Mouse (Mus musculus) cerebellum, adult 2 months (tissue): ENCODE results near the gene Ctrc. TPM values are rescaled to one million over a fixed set of nuclear protein-coding genes. Genes with fewer than 3 reads are reported as not detected.
A peak's percentile ranks its signal among the peaks of the same experiment; 100 is the strongest.

ENCODE experiments used
- DNase-seq, 2 experiments: peaks; one replicate each; pipeline ENCODE4 v3.0.0; 2021
- H3K27ac ChIP-seq: fragments of 200-500 bp; 2 replicates; pipeline ENCODE4 v1.5.1; 2012; ENCODE audit warnings: low read length, control low read depth, inconsistent platforms; ENCODE audit not compliant: insufficient read depth
- H3K27me3 ChIP-seq: fragments of 200-500 bp; 2 replicates; pipeline ENCODE4 v1.6.1; 2012; ENCODE audit warnings: inconsistent platforms, mild to moderate bottlenecking, low read length, moderate library complexity; ENCODE audit not compliant: control insufficient read depth, insufficient read depth
- H3K4me1 ChIP-seq: fragments of 200-500 bp; 2 replicates; pipeline ENCODE4 v1.6.1; 2011; ENCODE audit warnings: low read length; ENCODE audit not compliant: control insufficient read depth, insufficient read depth
- H3K4me3 ChIP-seq: fragments of 200-500 bp; replicated peaks from 2 replicates; pipeline ENCODE3; 2011; ENCODE audit warnings: mild to moderate bottlenecking, low read depth, low read length, control low read depth; ENCODE audit not compliant: insufficient read depth
- CTCF ChIP-seq: fragments of 200-500 bp; IDR thresholded peaks from 2 replicates; pipeline ENCODE4 v1.5.1; 2011; ENCODE audit warnings: low read depth, mild to moderate bottlenecking, control low read depth, low read length, moderate library complexity, borderline replicate concordance; ENCODE audit not compliant: insufficient read depth
- POLR2A ChIP-seq: fragments of 200-500 bp; IDR thresholded peaks from 2 replicates; pipeline ENCODE4 v1.6.1; 2011; ENCODE audit warnings: low read length, control low read depth, borderline replicate concordance; ENCODE audit not compliant: insufficient read depth
- WGBS: fragments of 180-500 bp; shearing (Covaris S2); methylation state at CpG from one replicate; pipeline ENCODE4 v1.1.7; 2018; 5-methylcytosine and 5-hydroxymethylcytosine counted together
- polyA plus RNA-seq: library from polyadenylated mRNA; depleted of rRNA; stranded (reverse); fragments of >200 nt; gene quantifications from 2 replicates; pipeline ENCODE4 v1.2.3, GENCODE M21; 2012

The Ctrc gene
- polyA plus RNA-seq, 1 experiment: not detected

- H3K4me3 ChIP-seq: no peak overlapping the region
- no peaks in the 10 kb centered on the region for H3K27me3 ChIP-seq
- peak in 1 of 2 experiments; percentile 16 for DNase-seq
- peaks cover 4% of the 10 kb centered on the region; the same call in 1 of the 2 replicates for H3K4me1 ChIP-seq
- H3K27ac ChIP-seq: no peak overlapping the region
- 55% methylated on average over 7 of the region's 7 CpGs for WGBS
- TF ChIP-seq CTCF (no peak), POLR2A (no peak)
These were observed 49.8 kb downstream of the Ctrc start for GRCm38 (mm10) chr4:141796356-141796755.

- WGBS: 4% methylated on average over 5 of the region's 5 CpGs
- Histone ChIP-seq H3K27me3 (no peaks in the 10 kb centered on the region), H3K27ac (peak overlapping the region; percentile 25; the same call in 1 of the 2 replicates), H3K4me3 (peak overlapping the region; percentile 76), H3K4me1 (peaks cover 4% of the 10 kb centered on the region; the same call in 1 of the 2 replicates)
- DNase-seq: no peak
- TF ChIP-seq POLR2A: no peak
- TF ChIP-seq CTCF: no peak
These were observed 52.0 kb downstream of the Ctrc start for GRCm38 (mm10) chr4:141794152-141794535.

GRCm38 (mm10) chr4:141793282-141794151, 52.6 kb downstream of the Ctrc start, which contains the start of gene Casp9:
Gene Casp9 (plus strand): TSS chr4:141793612.
- TF ChIP-seq POLR2A: peak; percentile 65; the same call in 1 of the 2 replicates
- TF ChIP-seq CTCF: no peak
- Histone ChIP-seq H3K4me1 (peaks cover 4% of the 10 kb centered on the region; the same call in 1 of the 2 replicates), H3K27ac (peak within 1 kb of the TSS; percentile 49), H3K27me3 (no peaks in the 10 kb centered on the region), H3K4me3 (peak within 1 kb of the TSS; percentile 76)
- peak; percentile 96 to 98 for DNase-seq
- 1% methylated on average over 72 of the region's 80 CpGs for WGBS

- no peaks in the 10 kb centered on the region for H3K27me3 ChIP-seq
- H3K27ac ChIP-seq: peak overlapping the region; percentile 49
- peak overlapping the region; percentile 76 for H3K4me3 ChIP-seq
- H3K4me1 ChIP-seq: peaks cover 4% of the 10 kb centered on the region; the same call in 1 of the 2 replicates
- WGBS: 9% methylated on average over 10 of the region's 10 CpGs
- DNase-seq: no peak
- no peak for TF ChIP-seq POLR2A
- TF ChIP-seq CTCF: no peak
These were observed 53.4 kb downstream of the Ctrc start for GRCm38 (mm10) chr4:141792554-141793281.

- Histone ChIP-seq H3K27me3 (no peaks in the 10 kb centered on the region), H3K4me1 (peaks cover 4% of the 10 kb centered on the region; the same call in 1 of the 2 replicates), H3K4me3 (no peak overlapping the region), H3K27ac (no peak overlapping the region)
- peak; percentile 44 to 77 for DNase-seq
- WGBS: 34% methylated on average over 8 of the region's 8 CpGs
- TF ChIP-seq CTCF (no peak), POLR2A (no peak)
These were observed 54.2 kb downstream of the Ctrc start for GRCm38 (mm10) chr4:141791951-141792350.

- no peak for TF ChIP-seq POLR2A
- TF ChIP-seq CTCF: no peak
- Histone ChIP-seq H3K4me3 (no peak overlapping the region), H3K27ac (no peak overlapping the region), H3K4me1 (peaks cover 4% of the 10 kb centered on the region; the same call in 1 of the 2 replicates), H3K27me3 (no peaks in the 10 kb centered on the region)
- 87% methylated on average over 7 of the region's 7 CpGs for whole genome bisulfite sequencing
- DNase-seq: no peak
These were observed 54.7 kb downstream of the Ctrc start for GRCm38 (mm10) chr4:141791486-141791885.

GRCm38 (mm10) chr4:141790524-141790990, 55.6 kb downstream of the Ctrc start, which contains the start of gene Dnajc16:
Gene Dnajc16 (minus strand): TSS chr4:141790931.
- peak within 1 kb of the TSS; percentile 63 for H3K4me3 ChIP-seq
- H3K27ac ChIP-seq: peak within 1 kb of the TSS; percentile 20
- TF ChIP-seq POLR2A: peak; percentile 54; the same call in 1 of the 2 replicates
- TF ChIP-seq CTCF: no peak
- DNase-seq: peak; percentile 97 to 99
- WGBS: under 1% methylated on average over 42 of the region's 42 CpGs
- no peaks in the 10 kb centered on the region for H3K27me3 ChIP-seq
- peaks cover 4% of the 10 kb centered on the region; the same call in 1 of the 2 replicates for H3K4me1 ChIP-seq
